In the genomic region with DNA sequence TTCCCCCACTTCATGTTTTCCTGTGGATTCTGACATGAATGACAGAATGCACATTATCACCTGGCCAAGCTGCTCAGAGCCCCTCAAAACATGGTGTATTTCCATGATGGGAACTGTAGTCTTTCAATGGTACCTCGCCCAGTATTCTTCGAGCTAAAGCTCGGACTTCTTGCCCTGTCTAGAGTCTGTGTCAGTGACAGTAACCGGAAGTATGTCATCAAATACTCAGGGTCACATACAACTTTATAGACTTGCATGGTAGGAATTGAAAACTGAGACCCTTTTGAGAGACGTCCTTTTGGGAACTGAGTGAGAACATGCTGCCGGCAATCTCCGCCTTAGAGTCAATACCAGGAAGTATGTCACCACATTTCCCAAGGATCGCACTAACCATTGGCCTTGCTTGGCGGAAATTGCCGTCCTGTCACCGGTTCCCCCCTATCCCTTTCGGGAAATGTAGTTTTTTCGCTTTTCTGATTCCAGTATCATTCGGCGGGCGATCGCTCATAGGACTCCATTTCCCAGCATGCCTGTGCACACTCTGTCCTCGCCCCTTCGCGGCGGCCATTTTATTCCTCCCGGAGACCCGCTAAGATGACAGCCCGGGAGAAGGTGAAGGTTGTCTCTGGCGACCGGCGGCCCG, we compare ENCODE assay signal across 8 mouse cellular contexts. TPM values are rescaled to one million over a fixed set of nuclear protein-coding genes. Genes with fewer than 3 reads are reported as not detected.
DNase-seq lines count a peak whose midpoint lies in the region; ATAC-seq and TF ChIP-seq lines count a peak whose summit lies in the region.

A gene (plus strand): TSS at position 572 of the 643 bp plus-strand sequence.

- under 1% methylated on average over 28 of the region's 28 CpGs for WGBS in forebrain, embryonic 10.5 days
- under 1% methylated on average over 28 of the region's 28 CpGs for WGBS in heart, embryonic 15.5 days
- under 1% methylated on average over 28 of the region's 28 CpGs for WGBS in liver, embryonic 14.5 days (ENCODE audit: insufficient replicate concordance)
- under 1% methylated on average over 28 of the region's 28 CpGs for WGBS in neural tube, embryonic 11.5 days
- WGBS in stomach, postnatal 0 days: under 1% methylated on average over 28 of the region's 28 CpGs

- H3K36me3 ChIP-seq in forebrain, embryonic 10.5 days (replicated peaks): peaks cover 39% of the 10 kb centered on the region
- peaks cover 23% of the 10 kb centered on the region for H3K36me3 ChIP-seq in heart, embryonic 15.5 days
- H3K36me3 ChIP-seq in liver, embryonic 14.5 days (replicated peaks; ENCODE audit: control insufficient read depth, insufficient read depth, low read depth): peaks cover 18% of the 10 kb centered on the region
- H3K36me3 ChIP-seq in neural tube, embryonic 11.5 days (ENCODE audit: control insufficient read depth, insufficient read depth, low read length): no peaks in the 10 kb centered on the region; the same call in 1 of the 2 replicates
- peaks cover 10% of the 10 kb centered on the region for H3K36me3 ChIP-seq in stomach, postnatal 0 days (ENCODE audit: control insufficient read depth, insufficient read depth, low read length)

- H3K27ac ChIP-seq in forebrain, embryonic 10.5 days: peak within 1 kb of the TSS; percentile 85
- H3K27ac ChIP-seq in heart, embryonic 15.5 days: peak within 1 kb of the TSS; percentile 97
- peak within 1 kb of the TSS; percentile 96 for H3K27ac ChIP-seq in liver, embryonic 14.5 days
- peak within 1 kb of the TSS; percentile 51; the same call in 1 of the 2 replicates for H3K27ac ChIP-seq in neural tube, embryonic 11.5 days (ENCODE audit: low read depth, low read length)
- peak within 1 kb of the TSS; percentile 95 for H3K27ac ChIP-seq in stomach, postnatal 0 days (replicated peaks)

- peak; percentile 94 for DNase-seq in CD8-positive naive resting alpha-beta T cell, adult 2 months (ENCODE audit: low read depth in 2 of 2, low spot score in 2 of 2)
- peak; percentile 96 for DNase-seq in c-Kit-positive CD71-negative TER-119-negative erythroid progenitor cells, embryonic 14.5 days (ENCODE audit: low read depth)
- DNase-seq in forebrain, embryonic 10.5 days (ENCODE audit: extremely low spot score, low spot score): peak; percentile 92
- peak; percentile 93 to 97 for DNase-seq in kidney, postnatal 25 days
- DNase-seq in liver, embryonic 14.5 days (ENCODE audit: low read depth in 3 of 3, low spot score in 3 of 3): peak; percentile 97 to 98 (median 98)
- DNase-seq in neural tube, embryonic 11.5 days (ENCODE audit: low spot score): peak; percentile 92
- DNase-seq in stomach, postnatal 0 days (ENCODE audit: low spot score): peak; percentile 94

- H3K9ac ChIP-seq in heart, embryonic 15.5 days: peak within 1 kb of the TSS; percentile 72
- peak within 1 kb of the TSS; percentile 69 for H3K9ac ChIP-seq in liver, embryonic 14.5 days (replicated peaks)
- H3K9ac ChIP-seq in neural tube, embryonic 11.5 days (ENCODE audit: low read length): peak within 1 kb of the TSS; percentile 56
- peak within 1 kb of the TSS; percentile 68 for H3K9ac ChIP-seq in stomach, postnatal 0 days (ENCODE audit: low read length)

- no peaks in the 10 kb centered on the region for H3K27me3 ChIP-seq in forebrain, embryonic 10.5 days (ENCODE audit: poor library complexity, severe bottlenecking)
- no peaks in the 10 kb centered on the region for H3K27me3 ChIP-seq in heart, embryonic 15.5 days
- no peaks in the 10 kb centered on the region for H3K27me3 ChIP-seq in liver, embryonic 14.5 days (ENCODE audit: control insufficient read depth, insufficient read depth, low read length)
- no peaks in the 10 kb centered on the region for H3K27me3 ChIP-seq in neural tube, embryonic 11.5 days (ENCODE audit: control insufficient read depth, insufficient read depth, low read length)
- no peaks in the 10 kb centered on the region for H3K27me3 ChIP-seq in stomach, postnatal 0 days (ENCODE audit: control insufficient read depth, insufficient read depth, low read length)

- peak; percentile 88 for ATAC-seq in heart, embryonic 15.5 days (replicated peaks; ENCODE audit: insufficient number of reproducible peaks, insufficient read depth, low FRiP score, low read depth)
- ATAC-seq in liver, embryonic 14.5 days (ENCODE audit: insufficient read depth): peak; percentile 88
- ATAC-seq in neural tube, embryonic 11.5 days (ENCODE audit: insufficient read depth, low FRiP score, low TSS enrichment): peak; percentile 92
- peak; percentile 90 for ATAC-seq in stomach, postnatal 0 days (ENCODE audit: low FRiP score, low TSS enrichment)

- H3K4me2 ChIP-seq in heart, embryonic 15.5 days: peak within 1 kb of the TSS; percentile 94
- peak within 1 kb of the TSS; percentile 99 for H3K4me2 ChIP-seq in liver, embryonic 14.5 days (ENCODE audit: low read depth)
- peak within 1 kb of the TSS; percentile 90 for H3K4me2 ChIP-seq in neural tube, embryonic 11.5 days (ENCODE audit: low read depth)
- peak within 1 kb of the TSS; percentile 85 for H3K4me2 ChIP-seq in stomach, postnatal 0 days (replicated peaks; ENCODE audit: low read depth)

- TF ChIP-seq CTCF in liver, embryonic 14.5 days (IDR thresholded peaks at IDR 0.05; ENCODE audit: low read depth): no peak
- TF ChIP-seq CTCF in stomach, postnatal 0 days (IDR thresholded peaks at IDR 0.05; ENCODE audit: low read depth): no peak

- no peak; the same call in 1 of the 2 replicates for TF ChIP-seq EP300 in liver, embryonic 14.5 days (IDR thresholded peaks at IDR 0.05; ENCODE audit: low read depth)
- TF ChIP-seq EP300 in stomach, postnatal 0 days (optimal IDR thresholded peaks at IDR 0.05): no peak

- peak within 1 kb of the TSS; percentile 70 for H3K4me3 ChIP-seq in forebrain, embryonic 10.5 days
- peak within 1 kb of the TSS; percentile 70 for H3K4me3 ChIP-seq in heart, embryonic 15.5 days
- peak within 1 kb of the TSS; percentile 74 to 82 for H3K4me3 ChIP-seq in liver, embryonic 14.5 days (ENCODE audit: insufficient read depth in 1 of 2, low read depth in 2 of 2, low read length in 2 of 2)
- H3K4me3 ChIP-seq in neural tube, embryonic 11.5 days (ENCODE audit: low read depth, low read length): peak within 1 kb of the TSS; percentile 80
- peak within 1 kb of the TSS; percentile 61 for H3K4me3 ChIP-seq in stomach, postnatal 0 days (ENCODE audit: low read depth, low read length)

- peaks cover 44% of the 10 kb centered on the region for H3K4me1 ChIP-seq in forebrain, embryonic 10.5 days
- peaks cover 47% of the 10 kb centered on the region for H3K4me1 ChIP-seq in heart, embryonic 15.5 days (replicated peaks)
- H3K4me1 ChIP-seq in liver, embryonic 14.5 days (replicated peaks; ENCODE audit: control insufficient read depth in 2 of 2, insufficient read depth in 2 of 2, low read length in 1 of 2): peaks cover 0 to 6% of the 10 kb centered on the region in 2 experiments; a peak in 3 of 4 replicates
- H3K4me1 ChIP-seq in neural tube, embryonic 11.5 days (ENCODE audit: control insufficient read depth, insufficient read depth, low read length): peaks cover 8% of the 10 kb centered on the region; the same call in 1 of the 2 replicates
- H3K4me1 ChIP-seq in stomach, postnatal 0 days (replicated peaks; ENCODE audit: control insufficient read depth, insufficient read depth): peaks cover 3% of the 10 kb centered on the region; the same call in 1 of the 2 replicates

- H3K9me3 ChIP-seq in forebrain, embryonic 10.5 days: no peaks in the 10 kb centered on the region
- no peaks in the 10 kb centered on the region for H3K9me3 ChIP-seq in heart, embryonic 15.5 days (replicated peaks)
- no peaks in the 10 kb centered on the region for H3K9me3 ChIP-seq in liver, embryonic 14.5 days (ENCODE audit: control insufficient read depth, low read length)
- no peaks in the 10 kb centered on the region for H3K9me3 ChIP-seq in neural tube, embryonic 11.5 days (ENCODE audit: control insufficient read depth, low read length)
- H3K9me3 ChIP-seq in stomach, postnatal 0 days (ENCODE audit: control insufficient read depth, low read length): no peaks in the 10 kb centered on the region

RNA-seq across cellular contexts. Expression of the gene that starts here (rescaled TPM):
- polyA plus RNA-seq in forebrain, embryonic 10.5 days (2016; fragmentation: Nextera tagmentation; extraction: Ambion mirVana): 11.5 and 13.2 TPM in 2 replicates
- 19.4 and 22.5 TPM in 2 replicates for polyA plus RNA-seq in heart, embryonic 15.5 days (2015; fragmentation: Nextera tagmentation; extraction: Ambion mirVana)
- polyA plus RNA-seq in liver, embryonic 14.5 days (2012; rRNA removed): 5.6 and 5.8 TPM in 2 replicates
- polyA plus RNA-seq in liver, embryonic 14.5 days (2014; fragmentation: Nextera tagmentation; extraction: Ambion mirVana): 4.9 and 5.8 TPM in 2 replicates
- 16.8 and 18.3 TPM in 2 replicates for polyA plus RNA-seq in neural tube, embryonic 11.5 days (2014; fragmentation: Nextera tagmentation; extraction: Ambion mirVana)
- polyA plus RNA-seq in stomach, postnatal 0 days (2015; fragmentation: Nextera tagmentation; extraction: Ambion mirVana): 9.6 and 10.0 TPM in 2 replicates

Comparison
In these comparisons a context has a peak if more than half of its experiments do, and no peak if none do; other contexts are left out.
1. Peak in every context shown above with its lines: DNase-seq, ATAC-seq, H3K4me3 ChIP-seq and H3K27ac ChIP-seq.